Mouse (Mus musculus) lung, adult 2 months (tissue): ENCODE results near the gene Msmb. TPM values are rescaled to one million over a fixed set of nuclear protein-coding genes. Genes with fewer than 3 reads are reported as not detected.
A peak's percentile ranks its signal among the peaks of the same experiment; 100 is the strongest.

Source experiments
- DNase-seq: peaks from one replicate; pipeline ENCODE4 v3.0.0; 2022
- H3K4me1 ChIP-seq: fragments of 200-500 bp; 2 replicates; pipeline ENCODE4 v1.6.1; 2011; ENCODE audit warnings: low read length; ENCODE audit not compliant: control insufficient read depth, insufficient read depth
- H3K4me3 ChIP-seq: fragments of 200-500 bp; replicated peaks from 2 replicates; pipeline ENCODE3; 2011; ENCODE audit warnings: low read depth, mild to moderate bottlenecking, control low read depth, low read length; ENCODE audit errors: extremely low read depth
- CTCF ChIP-seq: fragments of 200-500 bp; IDR thresholded peaks from 2 replicates; pipeline ENCODE4 v1.5.1; 2011; ENCODE audit warnings: mild to moderate bottlenecking, low read length, control low read depth; ENCODE audit not compliant: insufficient read depth
- POLR2A ChIP-seq: fragments of 200-500 bp; IDR thresholded peaks from 2 replicates; pipeline ENCODE4 v1.6.1; 2011; ENCODE audit warnings: low read depth, mild to moderate bottlenecking, control low read depth, low read length, borderline replicate concordance; ENCODE audit errors: extremely low read depth
- WGBS: fragments of 180-500 bp; shearing (Covaris S2); methylation state at CpG from one replicate; pipeline ENCODE4 v1.1.7; 2018; 5-methylcytosine and 5-hydroxymethylcytosine counted together
- polyA plus RNA-seq: library from polyadenylated mRNA; depleted of rRNA; stranded (reverse); fragments of >200 nt; gene quantifications from 2 replicates; pipeline ENCODE4 v1.2.3, GENCODE M21; 2012

The Msmb gene
- polyA plus RNA-seq, 1 experiment: not detected

- Histone ChIP-seq H3K4me3 (no peak overlapping the region), H3K4me1 (peaks cover 6% of the 10 kb centered on the region)
- TF ChIP-seq CTCF (no peak), POLR2A (no peak)
- no peak for DNase-seq
- 64% methylated on average over 12 of the region's 12 CpGs for WGBS
Measured at GRCm38 (mm10) chr14:32161090-32161885, 19.5 kb downstream of the Msmb start.

- TF ChIP-seq CTCF: no peak
- no peak for TF ChIP-seq POLR2A
- 91% methylated on average over 5 of the region's 5 CpGs for WGBS
- DNase-seq: no peak
Measured at GRCm38 (mm10) chr14:32162231-32162630, 20.4 kb downstream of the Msmb start.

GRCm38 (mm10) chr14:32163203-32163888 lies 21.5 kb downstream of the Msmb start:
- DNase-seq: no peak
- no peak overlapping the region for H3K4me3 ChIP-seq
- 88% methylated on average over 11 of the region's 11 CpGs for WGBS
- H3K4me1 ChIP-seq: peaks cover 11% of the 10 kb centered on the region
- TF ChIP-seq POLR2A (no peak), CTCF (no peak)

More at GRCm38 (mm10) chr14:32162231-32162630, 20.4 kb downstream of the Msmb start:
- Histone ChIP-seq H3K4me1 (peaks cover 9% of the 10 kb centered on the region), H3K4me3 (no peak overlapping the region)

- DNase-seq: no peak
- Histone ChIP-seq H3K4me1 (peaks cover 11% of the 10 kb centered on the region), H3K4me3 (no peak overlapping the region)
- WGBS: 71% methylated on average over 8 of the region's 8 CpGs
- no peak for TF ChIP-seq CTCF
Measured at GRCm38 (mm10) chr14:32164173-32165051, 22.6 kb downstream of the Msmb start.

GRCm38 (mm10) chr14:32165278-32166061 lies 23.6 kb downstream of the Msmb start:
- peak overlapping the region; percentile 33 for H3K4me3 ChIP-seq
- 1% methylated on average over 42 of the region's 42 CpGs for WGBS
- peaks cover 11% of the 10 kb centered on the region for H3K4me1 ChIP-seq
- TF ChIP-seq POLR2A (peak; percentile 71; the same call in 1 of the 2 replicates), CTCF (no peak)
- DNase-seq: peak; percentile 72

GRCm38 (mm10) chr14:32166062-32166441 lies 24.2 kb downstream of the Msmb start:
- Histone ChIP-seq H3K4me3 (no peak overlapping the region), H3K4me1 (peaks cover 8% of the 10 kb centered on the region)
- 54% methylated on average over 2 of the region's 2 CpGs for WGBS
- no peak for TF ChIP-seq CTCF
- no peak for TF ChIP-seq POLR2A
- DNase-seq: no peak

GRCm38 (mm10) chr14:32166840-32167239 lies 25.0 kb downstream of the Msmb start:
- 58% methylated on average over 1 of the region's 1 CpGs for WGBS
- TF ChIP-seq CTCF (no peak), POLR2A (no peak)
- Histone ChIP-seq H3K4me1 (peaks cover 8% of the 10 kb centered on the region), H3K4me3 (no peak overlapping the region)
- DNase-seq: peak; percentile 37

- H3K4me1 ChIP-seq: peaks cover 8% of the 10 kb centered on the region
- WGBS: 67% methylated on average over 5 of the region's 5 CpGs
- no peak for DNase-seq
- TF ChIP-seq CTCF: no peak
- TF ChIP-seq POLR2A: no peak
- no peak overlapping the region for H3K4me3 ChIP-seq
Measured at GRCm38 (mm10) chr14:32167326-32167725, 25.5 kb downstream of the Msmb start.
